Mouse (Mus musculus) adrenal gland, postnatal 14 days (tissue): ENCODE data around the gene Rps6ka6. TPM values are rescaled to one million over a fixed set of nuclear protein-coding genes. Genes with fewer than 3 reads are reported as not detected.

Source experiments
- DNase-seq: peaks from one replicate; pipeline ENCODE4 v3.0.0; 2021; ENCODE audit warnings: mixed read lengths
- long read RNA-seq, 2 experiments: library from polyadenylated mRNA; stranded (forward); transcript quantifications; one replicate each; pipeline ENCODE4 v2.0.0; 2021
- total RNA-seq: library from RNA; stranded (reverse); gene quantifications from 2 replicates; pipeline ENCODE4 v1.2.3, GENCODE M21; 2021

The Rps6ka6 gene
- 1.8 and 2.5 TPM in 2 replicates for total RNA-seq
- long read RNA-seq, experiment 1, partial matches to known transcripts: 0 of 1 reads
- long read RNA-seq, experiment 1, other reads (novel, unspliced or antisense): 1 of 1 reads
- long read RNA-seq, experiment 2: 0 reads

GRCm38 (mm10) chrX:111537859-111538258, at the start of gene Rps6ka6:
Gene Rps6ka6 (minus strand): TSS chrX:111537959.
- DNase-seq: no peak

- no peak for DNase-seq
Observed at GRCm38 (mm10) chrX:111577044-111577443, 39.3 kb upstream of the Rps6ka6 start.

GRCm38 (mm10) chrX:111518206-111518605, 19.6 kb downstream of the Rps6ka6 start:
- DNase-seq: no peak

GRCm38 (mm10) chrX:111463565-111464093, 74.1 kb downstream of the Rps6ka6 start:
- no peak for DNase-seq

GRCm38 (mm10) chrX:111462833-111463564, 74.8 kb downstream of the Rps6ka6 start:
- peak; percentile 42 for DNase-seq

GRCm38 (mm10) chrX:111462495-111462832, 75.3 kb downstream of the Rps6ka6 start:
- peak; percentile 7 for DNase-seq

- DNase-seq: no peak
Observed at GRCm38 (mm10) chrX:111462092-111462491, 75.7 kb downstream of the Rps6ka6 start.

- no peak for DNase-seq
Observed at GRCm38 (mm10) chrX:111460166-111460565, 77.6 kb downstream of the Rps6ka6 start.

- DNase-seq: no peak
Observed at GRCm38 (mm10) chrX:111436571-111436970, 101.2 kb downstream of the Rps6ka6 start.

GRCm38 (mm10) chrX:111414775-111415174, 123.0 kb downstream of the Rps6ka6 start:
- no peak for DNase-seq

- DNase-seq: no peak
Observed at GRCm38 (mm10) chrX:111404816-111405215, 132.9 kb downstream of the Rps6ka6 start.

GRCm38 (mm10) chrX:111377020-111377419, 160.7 kb downstream of the Rps6ka6 start:
- DNase-seq: no peak

GRCm38 (mm10) chrX:111374177-111374576, 163.6 kb downstream of the Rps6ka6 start:
- no peak for DNase-seq

Other genes starting within 250 kb of the Rps6ka6 start
- 0.89 and 0.98 TPM in 2 replicates for gene Hdx, start 159.1 kb upstream of the Rps6ka6 start, total RNA-seq